Mouse (Mus musculus): ENCODE results near the gene Farp1.
"Not testable (repeated sequence)": the region's sequence is repeated elsewhere in the genome, so short reads cannot be mapped to it uniquely, and the experiment has no call there.

The Farp1 gene

DNA sequence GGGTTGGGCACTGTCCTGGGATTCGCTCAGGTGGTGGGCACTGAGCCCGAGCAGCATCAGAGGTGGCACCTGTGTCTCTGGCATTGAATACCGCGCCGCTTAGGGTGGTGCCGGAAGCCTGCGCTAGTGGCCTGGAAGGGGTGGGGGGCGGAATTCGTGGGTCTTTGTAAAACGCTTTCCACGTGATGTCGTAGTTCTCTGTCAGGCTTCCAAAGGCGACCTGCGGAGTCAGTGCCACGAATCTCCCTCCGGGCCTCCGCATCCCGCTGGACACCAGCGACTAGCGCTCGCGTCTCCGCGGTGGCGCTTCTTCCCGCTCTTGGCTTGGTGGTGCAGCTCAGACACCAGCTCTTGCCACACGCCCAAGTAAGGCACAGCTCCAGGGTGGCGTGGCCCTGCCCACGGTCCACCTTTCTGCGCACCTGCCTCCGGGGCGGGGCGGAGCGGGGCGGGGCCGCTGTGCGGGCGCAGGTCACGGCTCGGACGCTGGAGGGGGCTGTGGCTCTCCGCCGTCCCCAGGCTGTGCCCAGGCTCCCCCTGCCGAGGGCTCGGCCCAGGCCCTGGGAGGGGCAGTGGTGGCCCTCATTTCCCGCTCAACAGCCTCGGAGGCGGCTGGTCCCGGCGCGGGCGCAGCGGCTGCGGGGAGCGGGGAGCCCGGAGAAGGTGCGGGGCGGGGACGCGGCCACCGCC is at the start of gene Farp1:
TSS of gene Farp1 (plus strand) at position 228 of the 690 bp plus-strand sequence.
- peak; percentile 75 for DNase-seq

- no peak for DNase-seq
Measured at GRCm38 (mm10) chr14:120989126-120989525, 45.9 kb upstream of the Farp1 start.

DNA sequence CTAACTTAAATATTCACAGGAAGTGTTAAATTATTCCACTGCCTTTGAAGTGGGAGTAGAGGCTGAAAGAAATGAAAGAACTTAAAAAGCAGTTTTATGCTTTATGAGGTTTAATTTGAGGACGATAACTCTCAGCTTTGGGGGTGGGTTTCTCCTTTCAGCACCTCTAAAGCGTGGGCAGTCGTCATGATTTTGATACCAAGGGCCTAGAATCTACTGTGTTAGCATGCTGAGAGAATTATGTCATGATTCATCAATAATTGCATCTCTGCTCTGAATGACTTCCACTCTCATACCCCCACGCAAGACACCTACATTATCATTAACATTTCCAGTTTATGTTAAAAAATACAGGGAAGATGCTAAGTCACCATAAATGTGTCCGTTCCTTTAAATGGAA is 37.3 kb upstream of the Farp1 start:
- no peak for DNase-seq

GRCm38 (mm10) chr14:121000561-121001340 is 34.2 kb upstream of the Farp1 start:
- no peak for DNase-seq

- DNase-seq = no peak
Measured at GRCm38 (mm10) chr14:121005621-121006020, 29.4 kb upstream of the Farp1 start.

DNA sequence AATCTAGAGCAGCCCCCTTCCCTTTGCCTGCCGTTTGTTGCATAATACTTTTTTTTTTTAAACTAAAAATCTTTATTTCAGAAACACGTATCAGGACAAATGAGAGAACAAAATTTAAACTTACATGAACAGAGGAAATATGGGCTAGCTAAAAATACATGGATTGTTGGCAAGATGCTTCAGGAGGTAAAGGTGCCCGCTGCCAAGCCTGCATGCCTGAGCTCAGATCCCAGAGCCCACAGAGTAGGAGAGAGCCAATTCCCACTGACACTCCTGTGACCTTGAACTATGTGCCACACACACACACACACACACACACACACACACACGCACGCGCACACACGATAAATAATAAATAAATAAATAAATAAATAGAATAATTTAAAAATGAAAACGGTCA is 29.0 kb upstream of the Farp1 start:
- DNase-seq = no peak

- DNase-seq = no peak
Measured at GRCm38 (mm10) chr14:121015114-121015690, 19.8 kb upstream of the Farp1 start.

GRCm38 (mm10) chr14:121022403-121022802 is 12.6 kb upstream of the Farp1 start:
- DNase-seq = no peak

- DNase-seq = no peak
Measured at GRCm38 (mm10) chr14:121025381-121025780, 9.6 kb upstream of the Farp1 start.

GRCm38 (mm10) chr14:121031396-121031795 is 3.6 kb upstream of the Farp1 start:
- no peak for DNase-seq

DNA sequence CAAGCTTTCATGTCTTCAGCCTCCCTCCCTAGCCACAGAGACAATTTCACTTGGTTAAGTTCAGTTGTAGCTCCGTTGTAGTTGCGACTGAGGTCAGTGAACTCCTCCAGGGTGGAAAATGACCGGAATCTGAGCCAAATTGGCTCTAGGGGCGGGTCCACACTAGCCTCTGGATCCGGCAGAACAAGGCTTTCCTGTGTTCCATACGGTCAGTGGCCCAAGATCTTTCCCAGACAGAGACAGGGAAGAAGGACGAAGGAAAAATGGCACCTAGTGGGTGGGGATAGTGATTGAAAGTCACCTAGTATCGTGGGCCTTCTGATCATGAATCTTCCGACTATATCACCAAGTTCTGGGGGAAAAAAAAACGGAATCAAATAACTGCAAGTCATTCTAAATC is 475 bp upstream of the Farp1 start:
- no peak for DNase-seq

- DNase-seq = peak; percentile 53
Measured at GRCm38 (mm10) chr14:121035663-121036473, 868 bp downstream of the Farp1 start.

DNA sequence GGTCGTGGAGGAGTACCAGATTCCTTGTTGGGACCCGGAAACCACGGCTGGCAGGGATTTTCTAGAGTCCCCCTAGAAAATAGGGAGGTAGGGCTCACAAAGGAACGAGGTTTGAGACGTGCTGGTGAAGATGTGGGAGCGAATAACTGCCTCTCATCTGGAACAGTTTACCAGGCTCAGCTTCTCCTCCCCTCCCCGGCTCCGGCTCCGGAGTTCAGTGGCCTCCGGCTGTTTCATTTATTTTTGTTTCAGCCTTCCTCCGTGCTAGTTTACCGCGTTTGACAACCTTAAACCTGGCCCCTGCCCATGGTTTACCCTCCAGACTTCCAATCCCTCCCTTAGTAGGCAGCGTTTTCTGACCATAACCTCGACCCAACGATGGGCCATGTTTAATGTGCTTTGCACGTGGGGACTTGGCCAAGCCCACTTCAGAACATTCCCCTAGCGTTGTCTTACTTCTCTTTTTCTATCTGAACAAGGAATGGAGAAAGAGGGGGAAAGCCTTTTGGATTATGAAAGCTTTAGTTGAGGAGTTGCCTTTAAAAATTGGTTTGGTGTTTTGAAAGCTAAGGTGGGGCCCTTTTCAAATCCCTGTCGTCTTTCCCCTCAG is 1.7 kb downstream of the Farp1 start:
- no peak for DNase-seq

DNA sequence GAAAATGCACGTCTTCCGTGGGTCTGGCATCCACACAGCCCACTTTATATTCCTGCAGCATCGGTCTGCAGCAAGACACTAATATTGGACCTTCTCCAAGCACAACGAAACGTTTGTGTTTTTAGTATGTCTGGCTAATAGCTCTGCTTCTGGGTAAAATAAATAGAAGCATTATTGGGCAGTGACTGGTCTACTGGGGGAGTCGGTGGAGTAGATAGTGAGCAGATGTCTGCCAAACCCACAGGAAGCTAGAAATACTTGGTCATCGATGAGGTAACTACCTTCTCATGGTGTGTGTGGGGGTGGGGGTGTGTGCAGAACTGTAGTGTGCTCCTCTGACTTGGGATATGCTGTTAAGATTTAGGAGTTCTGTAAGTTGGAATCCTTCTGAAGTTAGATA is 2.3 kb downstream of the Farp1 start:
- DNase-seq = no peak

GRCm38 (mm10) chr14:121038676-121039075 is 3.7 kb downstream of the Farp1 start:
- no peak for DNase-seq

DNA sequence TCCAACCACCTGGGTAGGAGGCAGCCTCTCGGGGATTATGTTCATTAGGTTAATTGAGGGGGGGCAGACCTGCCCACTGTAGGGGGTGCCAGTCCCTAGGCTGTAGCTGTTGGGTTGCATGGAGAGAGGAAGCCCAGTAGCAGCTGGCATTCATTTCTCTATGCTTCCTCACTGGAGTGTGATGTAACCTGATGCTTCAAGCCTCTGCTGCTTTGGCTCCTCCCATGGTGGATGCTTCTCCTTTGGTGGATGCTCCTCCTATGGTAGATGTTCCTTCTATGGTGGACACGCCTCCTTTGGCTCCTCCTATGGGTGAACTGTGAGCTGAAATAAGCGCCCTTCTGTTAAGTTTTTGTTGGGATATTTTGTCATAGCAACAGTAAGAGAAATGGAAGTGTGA is 9.1 kb downstream of the Farp1 start:
- no peak for DNase-seq

DNA sequence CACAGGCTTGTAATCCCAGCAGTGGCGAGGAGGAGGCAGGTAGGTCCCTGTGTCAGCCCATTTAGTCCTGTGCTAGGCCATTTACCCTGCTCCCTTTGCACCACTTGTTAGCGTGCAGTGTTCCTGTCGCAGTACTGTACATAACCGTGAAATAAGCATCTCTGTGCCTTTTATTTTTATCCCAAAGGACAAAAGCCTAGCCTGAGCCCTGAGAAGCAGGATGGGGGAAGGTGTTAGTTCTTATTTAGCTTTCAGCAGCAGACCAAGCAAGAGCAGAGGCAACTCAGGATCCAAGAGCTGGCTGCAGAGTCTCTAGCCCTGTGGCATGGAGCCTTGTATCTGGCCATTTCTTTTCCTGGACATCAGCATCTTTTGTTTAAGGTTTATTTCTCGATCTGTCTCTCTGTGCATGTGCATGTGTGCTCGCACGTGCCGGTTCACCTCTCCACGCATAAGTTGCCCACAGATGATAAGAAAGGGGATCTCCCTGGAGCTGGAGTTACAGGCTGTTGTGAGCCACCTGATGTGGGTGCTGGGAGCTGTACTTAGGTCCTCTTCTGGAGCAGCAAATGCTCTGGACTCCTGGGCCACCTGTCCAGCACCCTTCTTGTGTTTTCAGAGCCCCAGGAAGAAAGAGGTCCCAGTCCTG is 11.4 kb downstream of the Farp1 start:
- no peak for DNase-seq

GRCm38 (mm10) chr14:121047780-121048179 is 12.8 kb downstream of the Farp1 start:
- DNase-seq = no peak

DNA sequence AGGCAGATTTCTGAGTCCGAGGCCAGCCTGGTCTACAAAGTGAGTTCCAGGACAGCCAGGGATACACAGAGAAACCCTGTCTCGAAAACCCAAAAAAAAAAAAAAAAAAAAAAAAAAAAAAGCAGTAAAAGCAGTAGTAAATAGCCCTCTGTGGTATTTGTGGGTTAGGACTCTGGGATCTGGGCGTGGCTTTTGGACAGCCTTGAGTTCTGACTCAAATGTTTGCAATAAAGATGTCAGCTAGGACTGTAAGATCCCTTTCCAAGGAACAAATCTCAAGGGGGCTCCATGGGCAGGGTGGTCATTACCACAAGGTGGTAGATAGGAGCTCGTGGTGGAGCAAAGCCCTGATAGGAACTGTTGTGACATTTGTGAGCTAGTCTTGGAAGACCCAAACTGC is 16.0 kb downstream of the Farp1 start:
- not testable (repeated sequence) for DNase-seq

DNA sequence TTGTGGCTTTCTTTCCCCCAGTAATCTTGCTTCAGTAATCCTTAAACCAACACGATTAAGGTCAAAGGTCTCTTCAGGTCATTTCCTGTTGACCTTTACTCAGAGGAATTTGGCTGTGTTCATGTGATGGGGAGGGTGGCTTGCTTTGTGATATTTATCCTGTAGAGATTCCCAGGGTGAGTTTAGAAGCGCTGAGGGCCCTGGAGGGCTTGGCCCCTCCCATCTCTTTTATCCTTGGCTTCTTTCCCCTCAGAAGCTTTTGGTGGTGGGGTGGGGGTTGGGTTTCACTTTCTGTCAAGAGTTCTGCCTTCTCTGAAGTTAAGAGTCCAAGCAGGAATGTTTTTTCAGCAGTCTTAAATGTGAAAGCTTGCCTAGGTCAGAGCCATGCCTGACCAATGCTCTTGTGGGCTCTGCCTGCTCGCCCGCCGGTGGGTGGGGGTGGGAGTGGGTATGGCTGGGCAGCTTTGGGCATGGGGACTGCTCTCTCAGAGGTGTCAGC is 18.1 kb downstream of the Farp1 start:
- peak; percentile 31 for DNase-seq

DNA sequence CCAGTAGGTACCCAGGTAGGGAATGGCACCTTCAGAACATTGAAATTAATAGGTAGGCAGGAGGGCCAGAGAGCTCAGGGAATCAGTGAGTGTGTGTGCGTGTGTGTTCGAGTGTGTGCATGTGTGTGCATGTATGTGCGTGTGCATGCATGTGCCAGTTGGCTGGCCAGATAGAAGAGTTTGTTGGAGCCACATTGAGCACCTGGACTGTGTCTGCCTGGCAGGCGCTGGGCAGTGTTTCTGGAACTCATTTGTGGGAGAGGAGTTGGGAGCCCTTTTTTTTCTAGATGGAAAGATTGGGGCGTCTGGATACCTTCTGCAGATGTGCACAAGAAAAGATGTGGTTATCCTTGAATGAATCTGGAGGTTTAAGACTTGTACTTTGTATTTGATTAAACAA is 19.1 kb downstream of the Farp1 start:
- DNase-seq = no peak

GRCm38 (mm10) chr14:121057750-121058149 is 22.8 kb downstream of the Farp1 start:
- DNase-seq = no peak

Measured in liver (tissue).